Mouse (Mus musculus) right cerebral cortex, postnatal 4 days (tissue): Measurements from ENCODE around the gene Tfpi.
"Not testable (repeated sequence)": the region's sequence is repeated elsewhere in the genome, so short reads cannot be mapped to it uniquely, and the experiment has no call there.

ENCODE experiments used
- DNase-seq: peaks from one replicate; pipeline ENCODE4 v3.0.0-alpha.2; 2022

The Tfpi gene

DNA sequence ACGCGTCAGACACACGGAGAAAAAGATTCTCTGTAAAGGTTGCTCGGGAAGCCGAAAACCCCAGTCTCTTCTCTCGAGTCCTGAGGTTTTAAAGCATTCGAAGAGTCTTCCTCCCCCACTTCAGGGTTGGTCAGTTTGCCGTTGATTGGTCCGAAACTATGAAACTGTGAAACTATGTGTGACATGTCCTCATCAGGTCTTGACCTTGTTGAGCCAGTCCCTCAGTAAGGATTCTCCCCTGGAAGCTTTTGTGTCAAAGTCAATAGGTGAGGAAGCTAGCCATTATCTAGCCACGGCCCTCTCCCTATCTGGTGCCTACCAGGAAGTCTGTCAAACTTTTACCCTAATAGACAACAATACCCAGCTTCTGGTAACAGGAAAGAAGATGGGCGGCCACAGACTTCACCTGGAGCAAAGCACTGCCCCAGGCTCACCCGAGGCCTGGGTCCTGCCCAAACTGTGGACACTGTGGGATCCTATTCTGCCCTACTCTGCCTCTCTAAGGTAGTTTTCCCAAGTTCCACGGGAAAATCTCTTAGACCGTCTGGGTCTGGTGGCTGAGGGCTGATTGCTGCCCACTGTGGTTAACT is 2.5 kb downstream of the Tfpi start:
- no peak for DNase-seq

DNA sequence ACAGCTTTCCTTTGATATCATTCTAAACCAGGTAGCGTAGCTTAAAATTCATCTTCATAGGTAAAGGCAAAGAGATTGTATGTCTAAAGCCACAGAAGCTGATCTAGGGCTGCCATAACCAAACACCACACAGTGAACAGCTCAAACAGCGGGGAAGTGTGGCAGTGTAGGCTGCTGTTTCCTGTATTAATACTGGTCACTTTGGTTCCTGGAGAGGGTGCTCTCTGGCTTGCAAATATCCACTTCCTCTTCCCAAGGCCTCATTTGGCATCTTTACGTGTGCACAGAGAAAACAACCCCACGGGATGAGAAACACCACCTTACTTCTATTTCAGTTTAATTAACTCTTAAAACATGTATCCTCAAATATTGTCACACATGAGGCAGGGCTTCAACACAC is 9.2 kb downstream of the Tfpi start:
- no peak for DNase-seq

DNA sequence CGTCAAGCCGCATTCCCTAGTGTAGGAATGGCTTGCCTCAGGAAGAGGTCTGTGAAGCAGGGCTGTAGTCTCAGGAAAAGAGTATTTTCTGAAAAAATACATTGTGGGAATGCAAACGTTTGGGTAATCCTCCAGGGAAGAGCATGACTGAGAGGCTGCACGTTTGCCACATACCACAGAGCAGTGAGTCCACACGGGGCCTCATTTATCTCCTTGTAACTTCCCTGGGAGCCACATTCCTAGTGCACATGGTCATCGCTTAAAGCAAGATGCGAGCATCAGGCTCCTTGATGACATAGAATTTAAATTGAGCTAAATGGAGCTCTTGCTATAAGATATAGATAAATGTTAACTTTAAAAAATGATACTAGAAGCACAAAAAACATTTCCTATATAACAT is 11.6 kb downstream of the Tfpi start:
- DNase-seq = no peak

DNA sequence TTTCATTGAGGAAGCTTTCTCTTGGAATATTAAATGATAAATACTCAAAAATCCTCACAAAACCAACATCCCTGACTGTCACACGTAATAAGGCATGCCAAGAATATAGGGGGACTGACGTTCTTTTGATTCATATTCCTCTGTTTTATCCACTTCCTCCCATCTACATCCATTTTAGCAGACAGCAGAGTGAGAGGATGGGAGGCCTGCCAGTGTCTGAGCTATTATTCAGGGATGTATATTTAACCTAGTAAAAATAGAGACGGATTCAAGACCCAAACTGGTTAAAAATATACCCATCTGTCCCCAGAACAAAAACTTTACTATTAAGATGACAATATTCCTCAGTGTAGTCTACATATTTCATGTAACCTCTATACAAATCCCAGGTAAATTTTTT is 14.2 kb downstream of the Tfpi start:
- peak; percentile 27 for DNase-seq

- DNase-seq = no peak
These were observed 16.9 kb downstream of the Tfpi start for GRCm38 (mm10) chr2:84459651-84460177.

GRCm38 (mm10) chr2:84457221-84457620 is 19.4 kb downstream of the Tfpi start:
- no peak for DNase-seq

DNA sequence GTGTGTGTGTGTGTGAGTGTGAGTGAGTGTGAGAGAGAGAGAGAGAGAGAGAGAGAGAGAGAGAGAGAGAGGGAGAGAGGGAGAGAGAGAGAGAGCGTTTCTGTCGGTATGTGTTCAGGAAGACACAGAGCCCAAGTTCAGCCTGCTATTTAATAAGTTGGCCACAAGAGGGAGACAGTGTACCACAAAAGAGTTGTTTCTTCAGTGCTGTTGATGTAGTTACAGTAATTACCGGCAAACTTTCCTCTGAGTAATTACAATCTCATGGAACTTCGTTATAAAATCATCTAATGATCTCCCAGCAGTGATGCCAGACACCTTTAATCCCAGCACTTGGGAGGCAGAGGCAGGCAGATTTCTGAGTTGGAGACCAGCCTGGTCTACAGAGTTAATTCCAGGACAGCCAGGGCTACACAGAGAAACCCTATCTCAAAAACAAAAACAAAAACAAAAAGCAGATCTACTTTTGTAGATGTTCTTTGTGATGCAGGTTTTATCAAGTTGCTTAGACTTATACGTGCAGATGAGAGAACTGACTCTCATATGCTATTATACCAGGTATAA is 21.3 kb downstream of the Tfpi start:
- DNase-seq = no peak

GRCm38 (mm10) chr2:84454551-84455235 is 21.9 kb downstream of the Tfpi start:
- DNase-seq = no peak

GRCm38 (mm10) chr2:84454051-84454450 is 22.5 kb downstream of the Tfpi start:
- no peak for DNase-seq

GRCm38 (mm10) chr2:84445499-84445898 is 31.1 kb downstream of the Tfpi start:
- no peak for DNase-seq

DNA sequence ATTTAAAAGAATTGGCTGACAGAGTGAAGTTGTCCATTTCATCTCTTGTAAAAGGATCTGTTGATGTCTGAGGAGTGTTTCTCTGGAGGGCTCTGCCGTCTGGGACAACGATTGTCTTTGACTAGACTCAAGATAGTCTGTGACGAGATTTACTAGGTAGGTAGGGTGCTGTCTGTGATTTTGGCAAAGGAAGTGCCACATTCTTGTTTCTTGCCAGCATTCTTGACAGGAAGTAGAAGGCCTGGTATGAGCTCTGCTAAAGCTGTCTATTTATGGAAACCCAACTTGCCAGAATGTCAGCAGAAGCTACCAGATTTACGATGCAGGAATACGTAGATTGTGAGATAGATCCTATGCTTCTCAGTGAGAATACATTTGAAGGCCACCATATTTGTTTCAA is 34.6 kb downstream of the Tfpi start:
- no peak for DNase-seq

DNA sequence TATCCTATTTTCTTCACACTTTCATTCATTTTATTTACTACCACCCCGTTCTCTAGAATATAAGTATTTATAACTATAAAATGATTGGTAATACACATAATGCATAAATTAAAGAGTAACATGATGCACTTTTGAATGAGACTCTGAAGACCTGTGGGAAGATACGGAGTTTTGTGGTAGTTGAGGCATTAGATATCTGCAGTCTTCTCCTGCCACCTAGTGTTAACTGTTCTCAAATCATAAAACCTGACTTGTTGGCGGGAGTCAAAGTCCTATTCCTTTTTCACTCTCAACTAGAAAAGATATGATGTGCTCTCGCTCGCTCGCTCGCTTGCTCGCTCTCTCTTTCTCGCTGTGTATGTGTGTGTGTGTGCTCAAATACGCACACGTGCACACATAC is 46.9 kb downstream of the Tfpi start:
- no peak for DNase-seq

- no peak for DNase-seq
These were observed 47.7 kb downstream of the Tfpi start for GRCm38 (mm10) chr2:84428836-84429235.

DNA sequence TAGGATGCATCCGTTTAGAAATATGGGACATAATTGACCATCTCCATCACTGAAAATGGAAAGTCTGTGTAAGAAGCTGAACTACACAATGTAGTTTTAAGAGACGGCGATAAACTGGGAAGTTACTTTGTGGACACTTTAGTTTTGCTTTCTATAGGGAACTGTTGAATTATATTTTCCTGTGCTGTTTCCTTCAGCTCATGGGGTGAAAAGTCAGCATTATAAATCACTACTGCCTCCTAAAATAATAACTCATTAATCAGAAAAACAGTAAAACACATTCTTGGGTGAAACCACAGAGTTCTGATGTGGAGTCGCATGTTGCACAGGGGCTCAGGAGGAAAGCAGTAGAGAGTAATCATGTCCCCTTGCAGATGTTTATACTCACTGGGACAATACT is 50.0 kb downstream of the Tfpi start:
- no peak for DNase-seq

- DNase-seq = peak; percentile 8
These were observed 51.4 kb downstream of the Tfpi start, which contains the start of gene Calcrl for GRCm38 (mm10) chr2:84425138-84425537. Gene Calcrl, minus strand, starts transcription at chr2:84425411.

- no peak for DNase-seq
These were observed 60.1 kb downstream of the Tfpi start for GRCm38 (mm10) chr2:84416501-84416900.

- no peak for DNase-seq
These were observed 66.6 kb downstream of the Tfpi start for GRCm38 (mm10) chr2:84409796-84410592.

DNA sequence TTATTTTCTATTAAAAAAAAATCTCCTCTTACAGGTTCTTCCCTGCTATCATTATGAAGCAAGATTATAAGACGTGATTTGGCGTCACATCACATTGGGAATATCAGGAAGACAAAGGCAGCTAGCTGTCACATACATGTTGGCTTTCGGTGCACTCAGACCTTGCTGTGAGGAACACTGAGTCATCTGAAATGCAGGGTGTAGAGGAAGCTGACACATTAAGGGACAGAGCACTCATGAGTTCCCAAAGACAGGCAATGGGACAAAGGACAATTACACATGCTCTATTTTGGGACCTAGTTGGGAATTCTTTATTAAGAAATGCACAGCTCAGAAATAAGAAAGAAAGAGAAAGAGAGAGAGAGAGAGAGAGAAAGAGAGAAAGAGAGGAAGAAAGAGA is 71.7 kb downstream of the Tfpi start:
- no peak for DNase-seq

DNA sequence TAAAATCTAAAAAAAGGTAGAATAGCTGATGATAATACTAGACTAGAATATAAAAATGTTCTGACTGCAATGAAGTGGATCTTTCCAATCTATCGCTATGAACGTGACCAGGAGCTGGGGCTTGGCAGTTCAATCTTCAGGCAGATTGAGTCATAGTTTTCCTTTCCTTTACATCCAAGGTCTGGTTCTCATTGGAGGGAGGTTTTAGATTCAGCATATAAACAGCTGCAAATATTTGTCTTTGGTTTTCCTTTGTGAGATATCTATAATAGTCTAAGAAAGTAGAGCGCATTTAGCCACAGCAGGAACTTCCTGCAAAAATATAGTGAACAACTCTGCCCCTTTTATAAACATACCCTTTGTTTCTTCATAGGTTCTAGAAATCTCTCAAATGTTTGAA is 73.9 kb downstream of the Tfpi start:
- no peak for DNase-seq

DNA sequence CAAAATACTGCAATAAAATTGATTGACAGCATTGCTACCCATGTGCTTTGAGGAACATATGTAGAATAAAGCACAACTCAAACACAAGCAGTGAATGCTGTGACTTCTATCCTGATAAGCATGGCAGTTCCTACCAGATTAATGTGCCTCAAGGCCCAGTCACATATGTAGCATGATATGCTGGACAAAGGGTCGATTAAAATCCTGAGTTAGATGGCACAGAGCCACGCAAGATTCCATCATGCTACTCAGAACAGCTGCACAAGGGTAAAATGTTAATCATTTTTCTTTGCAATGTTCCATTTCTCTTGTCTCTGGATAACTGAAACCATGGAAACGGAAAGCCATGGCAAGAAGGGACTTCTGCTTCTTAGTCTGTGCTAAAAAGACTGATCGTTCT is 80.0 kb downstream of the Tfpi start:
- no peak for DNase-seq

- no peak for DNase-seq
These were observed 83.3 kb downstream of the Tfpi start for GRCm38 (mm10) chr2:84393236-84393635.

GRCm38 (mm10) chr2:84389075-84389474 is 87.5 kb downstream of the Tfpi start:
- no peak for DNase-seq

DNA sequence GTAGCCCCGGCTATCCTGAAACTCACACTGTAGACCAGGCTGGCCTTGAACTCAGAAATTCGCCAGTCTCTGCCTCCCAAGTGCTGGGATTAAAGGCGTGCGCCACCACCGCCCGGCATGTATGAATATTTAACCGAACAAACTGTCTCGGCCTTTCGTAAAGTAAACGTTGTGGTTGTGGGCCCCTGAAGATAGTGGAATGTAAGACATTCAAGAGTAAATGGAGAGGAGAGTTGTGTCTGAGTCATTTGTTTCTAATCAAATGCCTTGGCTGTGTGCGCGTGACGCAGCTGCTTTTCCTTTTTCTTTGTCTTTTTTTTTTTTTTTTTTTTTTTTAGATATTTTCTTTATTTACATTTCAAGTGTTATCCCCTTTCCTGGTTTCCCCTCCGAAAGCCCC is 88.0 kb downstream of the Tfpi start:
- DNase-seq = not testable (repeated sequence)

DNA sequence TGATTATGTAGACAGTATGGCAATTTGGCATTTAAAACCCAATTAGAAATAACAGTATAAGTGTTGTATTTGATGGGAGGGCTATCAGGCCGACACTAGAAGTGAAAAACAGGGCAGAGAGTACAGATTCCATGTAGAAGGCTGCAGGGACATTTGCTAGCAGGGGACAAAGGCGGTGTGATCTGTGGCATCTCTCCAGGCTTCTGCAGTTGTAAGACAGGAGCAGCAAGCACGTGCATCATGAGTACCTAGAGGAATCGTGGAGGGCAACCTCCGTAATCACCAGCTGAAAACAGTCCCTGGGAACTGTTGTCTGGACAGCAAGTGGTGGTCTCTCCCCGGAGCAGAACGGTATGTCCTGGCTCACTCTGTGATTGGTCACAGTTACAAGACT is 88.6 kb downstream of the Tfpi start:
- DNase-seq = no peak
